ENCODE assay signal across 10 mouse cellular contexts in the genomic region with DNA sequence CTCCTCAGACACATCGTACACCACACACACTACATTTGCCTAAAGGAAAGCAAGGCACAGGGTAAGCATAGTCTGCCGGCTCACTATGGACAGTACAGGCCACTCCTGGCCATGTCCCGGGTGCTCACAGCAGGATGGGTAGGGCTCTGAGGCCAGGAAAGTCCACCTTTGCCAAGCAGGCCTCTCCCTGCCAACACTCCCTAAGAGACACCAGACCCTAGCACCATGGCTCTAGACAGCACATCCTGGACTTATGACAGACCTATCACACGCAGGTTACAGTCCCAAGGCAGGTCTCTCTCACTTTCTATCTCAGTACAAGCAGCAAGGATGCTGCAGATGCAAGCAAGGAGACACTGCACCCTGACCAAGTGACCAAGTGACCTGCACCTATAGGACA. TPM values are rescaled to one million over a fixed set of nuclear protein-coding genes. Genes with fewer than 3 reads are reported as not detected.
DNase-seq lines count a peak whose midpoint lies in the region; ATAC-seq and TF ChIP-seq lines count a peak whose summit lies in the region.
"Had no signal": no experiment of that assay in that cellular context is flagged by ENCODE, and none has a peak within 500 bp of the region (broad histone marks: within the 10 kb centered on the region; RNA-seq: fewer than 3 reads in every experiment).

No protein-coding gene starts in this region.

- H3K36me3 ChIP-seq in heart, embryonic 12.5 days, result peaks cover 70% of the 10 kb centered on the region
- peaks cover 0 to 3% of the 10 kb centered on the region in 2 experiments; a peak in 2 of 4 replicates for H3K36me3 ChIP-seq in MEL (ENCODE audit: control insufficient read depth in 1 of 2, insufficient read depth in 2 of 2, low read length in 2 of 2)
- H3K36me3 ChIP-seq in hindbrain, embryonic 10.5 days, result peaks cover 85% of the 10 kb centered on the region
- H3K36me3 ChIP-seq in liver, postnatal 0 days (replicated peaks; ENCODE audit: insufficient read depth, low read length), result peaks cover 42% of the 10 kb centered on the region
- H3K36me3 ChIP-seq in thymus, adult 2 months (ENCODE audit: control insufficient read depth, insufficient read depth, low read length), result peaks cover 35% of the 10 kb centered on the region

- peak overlapping the region; percentile 85; the same call in 1 of the 2 replicates for H3K27ac ChIP-seq in heart, embryonic 12.5 days (ENCODE audit: poor library complexity, severe bottlenecking)
- H3K27ac ChIP-seq in MEL (ENCODE audit: control insufficient read depth, low read depth, low read length), result no peak overlapping the region
- no peak overlapping the region for H3K27ac ChIP-seq in hindbrain, embryonic 10.5 days
- peak overlapping the region; percentile 20; the same call in 1 of the 2 replicates for H3K27ac ChIP-seq in liver, postnatal 0 days (ENCODE audit: low read depth)
- no peak overlapping the region for H3K27ac ChIP-seq in thymus, adult 2 months (ENCODE audit: control insufficient read depth, insufficient read depth, low read length)

- no peak for TF ChIP-seq EP300 in MEL (IDR thresholded peaks at IDR 0.05; ENCODE audit: low read depth in 1 of 2, low read length in 2 of 2)
- no peak for TF ChIP-seq EP300 in liver, postnatal 0 days (IDR thresholded peaks at IDR 0.05; ENCODE audit: low read depth)

- TF ChIP-seq RAD21 in MEL (IDR thresholded peaks at IDR 0.05; ENCODE audit: low read depth, low read length), result no peak

- no peak for TF ChIP-seq POLR2A in MEL (IDR thresholded peaks at IDR 0.05; ENCODE audit: control insufficient read depth in 1 of 2, insufficient read depth in 1 of 2, low read depth in 1 of 2, low read length in 2 of 2, poor library complexity in 1 of 2)
- TF ChIP-seq POLR2A in thymus, adult 2 months (IDR thresholded peaks at IDR 0.05; ENCODE audit: control insufficient read depth, extremely low read depth, insufficient read depth, low read length, poor library complexity), result no peak

- TF ChIP-seq CTCF in MEL (IDR thresholded peaks at IDR 0.05 in 2 of 3, conservative IDR thresholded peaks at IDR 0.05 in 1 of 3; ENCODE audit: control insufficient read depth in 1 of 3, insufficient read depth in 1 of 3, low read depth in 2 of 3, low read length in 3 of 3, poor library complexity in 1 of 3, severe bottlenecking in 1 of 3), result 0 out of 6 replicates have a peak, but pooled peaks of 1 of the 3 experiments have one; percentile 2
- TF ChIP-seq CTCF in liver, postnatal 0 days (IDR thresholded peaks at IDR 0.05; ENCODE audit: low read depth), result no peak
- no peak for TF ChIP-seq CTCF in thymus, adult 2 months (IDR thresholded peaks at IDR 0.05; ENCODE audit: borderline replicate concordance, control insufficient read depth, extremely low read depth, insufficient read depth, low read length, poor library complexity)

- peaks cover 11% of the 10 kb centered on the region for H3K79me2 ChIP-seq in MEL (ENCODE audit: control insufficient read depth, insufficient read depth, low read length, poor library complexity)

- H3K27me3 ChIP-seq in heart, embryonic 12.5 days (replicated peaks), result no peaks in the 10 kb centered on the region
- H3K27me3 ChIP-seq in MEL (ENCODE audit: control insufficient read depth in 1 of 2, insufficient read depth in 2 of 2, low read length in 2 of 2), result no peaks in the 10 kb centered on the region
- no peaks in the 10 kb centered on the region for H3K27me3 ChIP-seq in hindbrain, embryonic 10.5 days (ENCODE audit: insufficient read depth, poor library complexity, severe bottlenecking)
- no peaks in the 10 kb centered on the region for H3K27me3 ChIP-seq in liver, postnatal 0 days (ENCODE audit: insufficient read depth, low read length)
- no peaks in the 10 kb centered on the region for H3K27me3 ChIP-seq in thymus, adult 2 months (ENCODE audit: control insufficient read depth, insufficient read depth, low read length)

- peaks cover 17% of the 10 kb centered on the region for H3K4me1 ChIP-seq in heart, embryonic 12.5 days (replicated peaks)
- peaks cover 3 to 15% of the 10 kb centered on the region in 2 experiments; a peak in 3 of 4 replicates for H3K4me1 ChIP-seq in MEL (ENCODE audit: control insufficient read depth in 1 of 2, insufficient read depth in 2 of 2, low read length in 2 of 2)
- peaks cover 44% of the 10 kb centered on the region for H3K4me1 ChIP-seq in hindbrain, embryonic 10.5 days (replicated peaks)
- peaks cover 24% of the 10 kb centered on the region for H3K4me1 ChIP-seq in liver, postnatal 0 days (ENCODE audit: insufficient read depth)
- peaks cover 17% of the 10 kb centered on the region for H3K4me1 ChIP-seq in thymus, adult 2 months (replicated peaks; ENCODE audit: control insufficient read depth, insufficient read depth, low read length)

- no peak for ATAC-seq in heart, embryonic 12.5 days (ENCODE audit: insufficient number of reproducible peaks, low FRiP score)
- ATAC-seq in liver, postnatal 0 days, result no peak

- 87% methylated on average over 4 of the region's 4 CpGs for WGBS in heart, embryonic 12.5 days
- WGBS in hindbrain, embryonic 10.5 days, result 90% methylated on average over 4 of the region's 4 CpGs
- WGBS in liver, postnatal 0 days (ENCODE audit: insufficient replicate concordance), result 85% methylated on average over 4 of the region's 4 CpGs
- 90% methylated on average over 4 of the region's 4 CpGs for WGBS in thymus, adult 2 months

- peak overlapping the region; percentile 97 for H3K9ac ChIP-seq in heart, embryonic 12.5 days
- peak overlapping the region; percentile 89 for H3K9ac ChIP-seq in MEL (ENCODE audit: control insufficient read depth, low read depth, low read length, poor library complexity, severe bottlenecking)
- peak overlapping the region; percentile 88 for H3K9ac ChIP-seq in liver, postnatal 0 days (replicated peaks)

- H3K4me2 ChIP-seq in heart, embryonic 12.5 days, result peak overlapping the region; percentile 87
- H3K4me2 ChIP-seq in liver, postnatal 0 days (ENCODE audit: low read depth, low read length), result peak overlapping the region; percentile 89

- peak overlapping the region; percentile 88 for H3K4me3 ChIP-seq in heart, embryonic 12.5 days
- peak overlapping the region; percentile 75 to 86 for H3K4me3 ChIP-seq in MEL (ENCODE audit: control insufficient read depth in 1 of 2, insufficient read depth in 1 of 2, low read depth in 2 of 2, low read length in 2 of 2)
- peak overlapping the region; percentile 86 for H3K4me3 ChIP-seq in hindbrain, embryonic 10.5 days
- peak overlapping the region; percentile 86; the same call in 1 of the 2 replicates for H3K4me3 ChIP-seq in liver, postnatal 0 days (ENCODE audit: low read depth, low read length)
- no peak overlapping the region; the same call in 1 of the 2 replicates for H3K4me3 ChIP-seq in thymus, adult 2 months (ENCODE audit: control insufficient read depth, insufficient read depth, low read length)

- H3K9me3 ChIP-seq in heart, embryonic 12.5 days (replicated peaks), result no peaks in the 10 kb centered on the region
- H3K9me3 ChIP-seq in MEL (replicated peaks; ENCODE audit: insufficient read depth, low read length), result no peaks in the 10 kb centered on the region
- no peaks in the 10 kb centered on the region for H3K9me3 ChIP-seq in hindbrain, embryonic 10.5 days
- no peaks in the 10 kb centered on the region for H3K9me3 ChIP-seq in liver, postnatal 0 days (ENCODE audit: low read length)

- DNase-seq in heart, postnatal 4 days, result no peak
- no peak for DNase-seq in MEL (ENCODE audit: low read depth, low spot score)
- no peak for DNase-seq in hindbrain, embryonic 10.5 days (ENCODE audit: low spot score)
- no peak for DNase-seq in liver, postnatal 0 days
- no peak for DNase-seq in thymus, adult 2 months
- DNase-seq in right cerebral cortex, adult 18-20 months, result no peak
- no peak for DNase-seq in right cerebral cortex, postnatal 14 days
- DNase-seq: cerebellum, postnatal 25 days; layer of hippocampus, adult 9-11 months had no signal

RNA-seq across cellular contexts. Expression of a gene that starts 1.5 kb away (rescaled TPM):
- 24.0 and 24.9 TPM in 2 replicates for polyA plus RNA-seq in heart, embryonic 12.5 days (2016; fragmentation: Nextera tagmentation; extraction: Ambion mirVana)
- 10 to 100 TPM; 77.1 to 78.4 TPM for total RNA-seq in heart, postnatal 4 days (2021)
- total RNA-seq in MEL (2012; rRNA removed), result 24.9 and 29.1 TPM in 2 replicates
- 10 to 100 TPM in 1 of 2 experiments, not detected in 1; 54.5 TPM for polyA plus RNA-seq in MEL (2012; ENCODE audit: insufficient read depth in 1 of 2, insufficient read length in 2 of 2, low read depth in 1 of 2, low replicate concordance in 2 of 2, missing spikeins in 1 of 2)
- polyA plus RNA-seq in hindbrain, embryonic 10.5 days (2016; fragmentation: Nextera tagmentation; extraction: Ambion mirVana), result 18.8 and 28.5 TPM in 2 replicates
- polyA plus RNA-seq in liver, postnatal 0 days (2015; fragmentation: Nextera tagmentation; extraction: Ambion mirVana), result 9.8 and 10.4 TPM in 2 replicates
- polyA plus RNA-seq in thymus, adult 2 months (2012; rRNA removed), result 192 and 206 TPM in 2 replicates

RNA-seq across cellular contexts. Expression of a gene that starts 1.6 kb away (rescaled TPM):
- polyA plus RNA-seq in heart, embryonic 12.5 days (2016; fragmentation: Nextera tagmentation; extraction: Ambion mirVana), result 1.3 and 1.6 TPM in 2 replicates
- 1 to 10 TPM; 1.8 to 2.6 TPM for total RNA-seq in heart, postnatal 4 days (2021)
- 2.8 and 4.9 TPM in 2 replicates for total RNA-seq in MEL (2012; rRNA removed)
- 1 to 10 TPM in 1 of 2 experiments, not detected in 1; 6.8 TPM for polyA plus RNA-seq in MEL (2012; ENCODE audit: insufficient read depth in 1 of 2, insufficient read length in 2 of 2, low read depth in 1 of 2, low replicate concordance in 2 of 2, missing spikeins in 1 of 2)
- polyA plus RNA-seq in hindbrain, embryonic 10.5 days (2016; fragmentation: Nextera tagmentation; extraction: Ambion mirVana), result 1.5 and 3.1 TPM in 2 replicates
- polyA plus RNA-seq in liver, postnatal 0 days (2015; fragmentation: Nextera tagmentation; extraction: Ambion mirVana), result 0.30 and 0.34 TPM in 2 replicates
- 125 and 126 TPM in 2 replicates for polyA plus RNA-seq in thymus, adult 2 months (2012; rRNA removed)

RNA-seq across cellular contexts. Expression of a gene that starts 6.0 kb away (rescaled TPM):
- 1.6 and 2.4 TPM in 2 replicates for polyA plus RNA-seq in heart, embryonic 12.5 days (2016; fragmentation: Nextera tagmentation; extraction: Ambion mirVana)
- 1 to 10 TPM; 2.0 to 2.5 TPM for total RNA-seq in heart, postnatal 4 days (2021)
- 1.4 TPM in 2 replicates for total RNA-seq in MEL (2012; rRNA removed)
- 1 to 10 TPM in 1 of 2 experiments, not detected in 1; 4.0 TPM for polyA plus RNA-seq in MEL (2012; ENCODE audit: insufficient read depth in 1 of 2, insufficient read length in 2 of 2, low read depth in 1 of 2, low replicate concordance in 2 of 2, missing spikeins in 1 of 2)
- 1.7 and 3.1 TPM in 2 replicates for polyA plus RNA-seq in hindbrain, embryonic 10.5 days (2016; fragmentation: Nextera tagmentation; extraction: Ambion mirVana)
- 0.17 and 0.35 TPM in 2 replicates for polyA plus RNA-seq in liver, postnatal 0 days (2015; fragmentation: Nextera tagmentation; extraction: Ambion mirVana)
- polyA plus RNA-seq in thymus, adult 2 months (2012; rRNA removed), result 20.6 and 29.2 TPM in 2 replicates

RNA-seq across cellular contexts. Expression of a gene that starts 9.9 kb away (rescaled TPM):
- 271 and 272 TPM in 2 replicates for polyA plus RNA-seq in heart, embryonic 12.5 days (2016; fragmentation: Nextera tagmentation; extraction: Ambion mirVana)
- total RNA-seq in heart, postnatal 4 days (2021), result 100 to 1,000 TPM; 149 to 158 TPM
- total RNA-seq in MEL (2012; rRNA removed), result 74.0 and 75.0 TPM in 2 replicates
- 10 to 100 TPM in 1 of 2 experiments, not detected in 1; 99.7 TPM for polyA plus RNA-seq in MEL (2012; ENCODE audit: insufficient read depth in 1 of 2, insufficient read length in 2 of 2, low read depth in 1 of 2, low replicate concordance in 2 of 2, missing spikeins in 1 of 2)
- polyA plus RNA-seq in hindbrain, embryonic 10.5 days (2016; fragmentation: Nextera tagmentation; extraction: Ambion mirVana), result 360 and 390 TPM in 2 replicates
- polyA plus RNA-seq in liver, postnatal 0 days (2015; fragmentation: Nextera tagmentation; extraction: Ambion mirVana), result 118 and 119 TPM in 2 replicates
- 162 and 190 TPM in 2 replicates for polyA plus RNA-seq in thymus, adult 2 months (2012; rRNA removed)

RNA-seq across cellular contexts. Expression of a gene that starts 14.5 kb away (rescaled TPM):
- 38.1 and 41.8 TPM in 2 replicates for polyA plus RNA-seq in heart, embryonic 12.5 days (2016; fragmentation: Nextera tagmentation; extraction: Ambion mirVana)
- 10 to 100 TPM; 34.7 to 37.4 TPM for total RNA-seq in heart, postnatal 4 days (2021)
- total RNA-seq in MEL (2012; rRNA removed), result 12.9 and 13.1 TPM in 2 replicates
- polyA plus RNA-seq in MEL (2012; ENCODE audit: insufficient read depth in 1 of 2, insufficient read length in 2 of 2, low read depth in 1 of 2, low replicate concordance in 2 of 2, missing spikeins in 1 of 2), result 10 to 100 TPM in 1 of 2 experiments, not detected in 1; 23.9 TPM
- 51.5 and 64.3 TPM in 2 replicates for polyA plus RNA-seq in hindbrain, embryonic 10.5 days (2016; fragmentation: Nextera tagmentation; extraction: Ambion mirVana)
- 12.8 and 13.8 TPM in 2 replicates for polyA plus RNA-seq in liver, postnatal 0 days (2015; fragmentation: Nextera tagmentation; extraction: Ambion mirVana)
- 78.1 and 83.2 TPM in 2 replicates for polyA plus RNA-seq in thymus, adult 2 months (2012; rRNA removed)

Comparison
In these comparisons a context has a peak if more than half of its experiments do, and no peak if none do; other contexts are left out.
1. H3K27ac ChIP-seq: peak in heart, embryonic 12.5 days (single experiment) and liver, postnatal 0 days (single experiment); none in MEL (single experiment), hindbrain, embryonic 10.5 days (single experiment) and thymus, adult 2 months (single experiment).
2. RNA of a gene that starts 1.6 kb away (polyA plus RNA-seq): 125 to 126 TPM in thymus, adult 2 months; 6.8 TPM in MEL, 1.5 to 3.1 TPM in hindbrain, embryonic 10.5 days, 1.3 to 1.6 TPM in heart, embryonic 12.5 days and 0.30 to 0.34 TPM in liver, postnatal 0 days; every median in the first group is over 10 times any median in the second.
3. Peak in every context shown above with its lines, with median percentiles within 50 percentile points of each other: H3K9ac ChIP-seq.